Mouse (Mus musculus) myocyte (in vitro differentiated cells): ENCODE measurements around the gene Smyd1.

ENCODE experiments used
- E2F4 ChIP-seq: IDR thresholded peaks from one replicate; pipeline ENCODE4 v1.6.1; 2011; ENCODE audit warnings: mild to moderate bottlenecking, control low read depth, moderate library complexity; ENCODE audit not compliant: insufficient read depth
- MAX ChIP-seq: IDR thresholded peaks from one replicate; pipeline ENCODE4 v1.6.1; 2011; ENCODE audit warnings: low read depth, mild to moderate bottlenecking, control low read depth
- MYOD1 ChIP-seq, 3 experiments: IDR thresholded peaks; one replicate each; pipeline ENCODE4 v1.6.1; 2011; ENCODE audit warnings: control low read depth in 2 of 3, low read depth in 2 of 3, mild to moderate bottlenecking in 2 of 3, moderate library complexity in 1 of 3; ENCODE audit not compliant: insufficient read length in 2 of 3, control insufficient read depth in 1 of 3
- MYOG ChIP-seq, 3 experiments: IDR thresholded peaks; one replicate each; pipeline ENCODE4 v1.6.1; 2011; ENCODE audit warnings: control low read depth in 2 of 3, low read depth in 2 of 3, mild to moderate bottlenecking in 2 of 3; ENCODE audit not compliant: insufficient read length in 2 of 3, control insufficient read depth in 1 of 3, insufficient read depth in 1 of 3
- POLR2A ChIP-seq: IDR thresholded peaks from one replicate; pipeline ENCODE4 v1.6.1; 2011; ENCODE audit warnings: low read depth, mild to moderate bottlenecking, control low read depth, moderate library complexity; ENCODE audit not compliant: insufficient read length
- POLR2AphosphoS2 ChIP-seq: IDR thresholded peaks from one replicate; pipeline ENCODE4 v1.6.1; 2011; ENCODE audit warnings: low read depth, control low read depth; ENCODE audit not compliant: insufficient read length
- TCF12 ChIP-seq: IDR thresholded peaks from one replicate; pipeline ENCODE4 v1.6.1; 2011; ENCODE audit warnings: mild to moderate bottlenecking, control low read depth; ENCODE audit not compliant: poor library complexity, insufficient read depth, severe bottlenecking
- TCF3 ChIP-seq: IDR thresholded peaks from one replicate; pipeline ENCODE4 v1.6.1; 2011; ENCODE audit warnings: low read depth, control low read depth; ENCODE audit not compliant: insufficient read length
- USF1 ChIP-seq: IDR thresholded peaks from one replicate; pipeline ENCODE4 v1.6.1; 2011; ENCODE audit warnings: low read depth, mild to moderate bottlenecking, control low read depth, moderate library complexity

DNA sequence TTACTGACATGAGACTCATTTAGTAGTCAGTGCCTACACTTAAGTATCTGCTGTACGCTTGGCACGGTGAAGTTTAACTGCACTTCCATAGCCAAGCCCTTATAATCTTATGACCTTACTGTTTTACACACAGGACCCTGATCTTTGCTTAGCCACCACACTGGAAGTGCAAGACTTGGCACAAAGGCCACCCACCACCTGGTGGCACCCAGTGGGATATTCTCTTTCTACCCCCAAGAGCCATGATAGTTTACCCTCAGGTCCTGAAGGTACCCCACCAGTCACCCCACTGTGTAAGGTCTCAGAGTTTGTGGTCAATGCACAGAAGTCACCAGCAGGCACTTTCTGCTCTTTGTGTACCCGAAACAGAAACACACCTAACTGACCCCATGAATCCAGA lies 29.2 kb upstream of the Smyd1 start:
- TF ChIP-seq POLR2AphosphoS2 (no peak), POLR2A (no peak), TCF12 (no peak), TCF3 (no peak), USF1 (no peak), MAX (no peak), MYOG (IDR thresholded peaks at IDR 0.05; ENCODE audit: control insufficient read depth in 1 of 3, insufficient read depth in 1 of 3, insufficient read length in 2 of 3, low read depth in 2 of 3) (no peak), E2F4 (no peak), MYOD1 (IDR thresholded peaks at IDR 0.05; ENCODE audit: control insufficient read depth in 1 of 3, insufficient read length in 2 of 3, low read depth in 2 of 3) (no peak)
